Mouse (Mus musculus) heart, adult 11 months (tissue): ENCODE measurements at regions not wholly inside any gene's neighbourhood (a gene's known extent, or its start where the extent isn't known, plus 50 kb on each side); places are given as distances from the start of the nearest gene placed in this dataset.
A peak's percentile ranks its signal among the peaks of the same experiment; 100 is the strongest.

ENCODE experiments used
- DNase-seq: peaks from one replicate; pipeline ENCODE4 v3.0.0; 2022

GRCm38 (mm10) chr13:98579731-98580130 lies 57.5 kb downstream of the Tmem174 start:
- DNase-seq: no peak

- peak; percentile 35 for DNase-seq
Measured at GRCm38 (mm10) chr13:98578426-98579066, 58.7 kb downstream of the Tmem174 start.

GRCm38 (mm10) chr13:98576061-98576460 lies 61.1 kb downstream of the Tmem174 start:
- DNase-seq: peak; percentile 79

GRCm38 (mm10) chr13:98574057-98574323 lies 63.2 kb downstream of the Tmem174 start:
- DNase-seq: peak; percentile 72

- DNase-seq: peak; percentile 89
Measured at GRCm38 (mm10) chr13:98573261-98574056, 63.8 kb downstream of the Tmem174 start.

- peak; percentile 88 for DNase-seq
Measured at GRCm38 (mm10) chr13:98572581-98573260, 64.5 kb downstream of the Tmem174 start.

GRCm38 (mm10) chr13:98572011-98572570 lies 65.1 kb downstream of the Tmem174 start:
- peak; percentile 78 for DNase-seq

- DNase-seq: peak; percentile 82
Measured at GRCm38 (mm10) chr13:98571051-98571450, 66.2 kb downstream of the Tmem174 start.

- DNase-seq: no peak
Measured at GRCm38 (mm10) chr13:98555693-98556092, 63.9 kb upstream of the Gm10320 start.

GRCm38 (mm10) chr13:98551471-98552020 lies 59.7 kb upstream of the Gm10320 start:
- peak; percentile 51 for DNase-seq

GRCm38 (mm10) chr13:98547223-98547622 lies 55.4 kb upstream of the Gm10320 start:
- peak; percentile 78 for DNase-seq

- peak; percentile 76 for DNase-seq
Measured at GRCm38 (mm10) chr13:98546116-98546515, 54.3 kb upstream of the Gm10320 start.

GRCm38 (mm10) chr13:98545398-98545797 lies 53.6 kb upstream of the Gm10320 start:
- DNase-seq: peak; percentile 41

GRCm38 (mm10) chr13:98544051-98544450 lies 52.2 kb upstream of the Gm10320 start:
- DNase-seq: peak; percentile 76
